Mouse (Mus musculus) hindbrain, embryonic 12.5 days (tissue): ENCODE data around the gene Borcs5. TPM values are rescaled to one million over a fixed set of nuclear protein-coding genes. Genes with fewer than 3 reads are reported as not detected.
A peak's percentile ranks its signal among the peaks of the same experiment; 100 is the strongest.

ENCODE experiments used
- ATAC-seq: fragments of 200-750 bp; cut with Nextera tagmentation; 2 replicates; pipeline ENCODE4 v1.8.0; 2017; ENCODE audit warnings: moderate TSS enrichment; ENCODE audit not compliant: low FRiP score
- H3K27ac ChIP-seq: fragments of 300-500 bp; sonication (generic); 2 replicates; pipeline ENCODE4 v1.5.1; 2016; ENCODE audit warnings: mild to moderate bottlenecking
- H3K27me3 ChIP-seq: fragments of 300-500 bp; sonication (generic); 2 replicates; pipeline ENCODE4 v1.6.1; 2016; ENCODE audit warnings: mild to moderate bottlenecking
- H3K36me3 ChIP-seq: fragments of 300-500 bp; sonication (generic); 2 replicates; pipeline ENCODE4 v1.6.1; 2016; ENCODE audit warnings: mild to moderate bottlenecking
- H3K4me1 ChIP-seq: fragments of 300-500 bp; sonication (generic); 2 replicates; pipeline ENCODE4 v1.6.1; 2016
- H3K4me2 ChIP-seq: fragments of 300-500 bp; sonication (generic); replicated peaks from 2 replicates; pipeline ENCODE4 v1.6.1; 2016; ENCODE audit warnings: mild to moderate bottlenecking
- H3K4me3 ChIP-seq: fragments of 300-500 bp; sonication (generic); 2 replicates; pipeline ENCODE4 v1.5.1; 2016; ENCODE audit warnings: mild to moderate bottlenecking
- H3K9ac ChIP-seq: fragments of 300-500 bp; sonication (generic); 2 replicates; pipeline ENCODE4 v1.6.1; 2016; ENCODE audit warnings: mild to moderate bottlenecking, moderate library complexity
- H3K9me3 ChIP-seq: fragments of 300-500 bp; sonication (generic); replicated peaks from 2 replicates; pipeline ENCODE4 v1.6.1; 2016; ENCODE audit warnings: mild to moderate bottlenecking
- WGBS: fragments of 180-500 bp; shearing (Covaris S2); methylation state at CpG from one replicate; pipeline ENCODE4 v1.1.7; 2016; 5-methylcytosine and 5-hydroxymethylcytosine counted together
- polyA plus RNA-seq: library from polyadenylated mRNA; unstranded; fragments of >200 nt; fragmentation: Nextera tagmentation; extraction: Ambion mirVana; gene quantifications from 2 replicates; pipeline ENCODE4 v1.2.1, GENCODE M21; 2016

Gene Borcs5
- polyA plus RNA-seq, 1 experiment from 2014 or later: 37.8 TPM

DNA sequence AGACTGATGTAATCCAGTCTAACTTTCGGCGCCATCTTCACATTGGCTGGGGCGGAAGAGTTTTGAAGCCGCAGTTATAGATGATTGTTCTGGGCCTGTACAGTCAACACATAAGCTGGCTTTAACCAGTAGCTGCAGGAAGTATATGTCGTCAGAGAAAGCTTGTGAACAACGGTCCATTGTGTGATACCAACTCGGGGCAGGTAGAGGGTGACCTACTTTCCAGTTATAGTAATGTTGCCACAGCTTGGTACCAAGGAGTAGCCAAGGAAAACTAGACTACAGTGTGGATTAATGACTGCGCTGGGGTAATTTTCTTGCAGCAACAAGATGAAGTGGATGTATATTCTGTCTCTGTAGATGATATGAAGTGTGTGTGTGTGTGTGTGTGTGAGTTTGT lies 5.8 kb upstream of the Borcs5 start:
- Histone ChIP-seq H3K4me1 (peaks cover 10% of the 10 kb centered on the region), H3K9ac (no peak overlapping the region), H3K27ac (no peak overlapping the region), H3K9me3 (no peaks in the 10 kb centered on the region), H3K27me3 (peaks cover 31% of the 10 kb centered on the region), H3K4me3 (no peak overlapping the region), H3K4me2 (no peak overlapping the region), H3K36me3 (no peaks in the 10 kb centered on the region)
- no peak for ATAC-seq
- 85% methylated on average over 8 of the region's 8 CpGs for WGBS

GRCm38 (mm10) chr6:134636476-134636875 lies 2.8 kb upstream of the Borcs5 start:
- WGBS: 55% methylated on average over 4 of the region's 4 CpGs
- Histone ChIP-seq H3K36me3 (no peaks in the 10 kb centered on the region), H3K27me3 (peaks cover 21% of the 10 kb centered on the region), H3K27ac (no peak overlapping the region), H3K9ac (no peak overlapping the region), H3K4me3 (no peak overlapping the region), H3K4me2 (no peak overlapping the region), H3K4me1 (peaks cover 13% of the 10 kb centered on the region), H3K9me3 (no peaks in the 10 kb centered on the region)
- no peak for ATAC-seq

- Histone ChIP-seq H3K4me1 (peaks cover 6% of the 10 kb centered on the region; the same call in 1 of the 2 replicates), H3K27ac (no peak overlapping the region), H3K9ac (no peak overlapping the region), H3K4me3 (no peak overlapping the region), H3K9me3 (no peaks in the 10 kb centered on the region), H3K4me2 (no peak overlapping the region), H3K36me3 (no peaks in the 10 kb centered on the region), H3K27me3 (no peaks in the 10 kb centered on the region)
- WGBS: 81% methylated on average over 1 of the region's 1 CpGs
- ATAC-seq: no peak
These were observed 590 bp downstream of the Borcs5 start for GRCm38 (mm10) chr6:134639900-134640299.

GRCm38 (mm10) chr6:134640485-134641475 lies 1.5 kb downstream of the Borcs5 start:
- H3K36me3 ChIP-seq: peaks cover 8% of the 10 kb centered on the region
- peaks cover 6% of the 10 kb centered on the region; the same call in 1 of the 2 replicates for H3K4me1 ChIP-seq
- H3K9ac ChIP-seq: peak overlapping the region; percentile 92
- WGBS: 1% methylated on average over 65 of the region's 65 CpGs
- no peaks in the 10 kb centered on the region for H3K9me3 ChIP-seq
- peak overlapping the region; percentile 89 for H3K4me3 ChIP-seq
- peak; percentile 99 for ATAC-seq
- peak overlapping the region; percentile 88 for H3K27ac ChIP-seq
- no peaks in the 10 kb centered on the region for H3K27me3 ChIP-seq
- peak overlapping the region; percentile 69 for H3K4me2 ChIP-seq

GRCm38 (mm10) chr6:134641738-134642446 lies 2.6 kb downstream of the Borcs5 start:
- WGBS: 80% methylated on average over 9 of the region's 9 CpGs
- ATAC-seq: no peak
- H3K27me3 ChIP-seq: no peaks in the 10 kb centered on the region
- H3K4me1 ChIP-seq: peaks cover 6% of the 10 kb centered on the region; the same call in 1 of the 2 replicates
- H3K9me3 ChIP-seq: no peaks in the 10 kb centered on the region
- peak overlapping the region; percentile 69 for H3K4me2 ChIP-seq
- peak overlapping the region; percentile 89 for H3K4me3 ChIP-seq
- H3K9ac ChIP-seq: peak overlapping the region; percentile 92; the same call in 1 of the 2 replicates
- no peak overlapping the region for H3K27ac ChIP-seq
- peaks cover 10% of the 10 kb centered on the region for H3K36me3 ChIP-seq

DNA sequence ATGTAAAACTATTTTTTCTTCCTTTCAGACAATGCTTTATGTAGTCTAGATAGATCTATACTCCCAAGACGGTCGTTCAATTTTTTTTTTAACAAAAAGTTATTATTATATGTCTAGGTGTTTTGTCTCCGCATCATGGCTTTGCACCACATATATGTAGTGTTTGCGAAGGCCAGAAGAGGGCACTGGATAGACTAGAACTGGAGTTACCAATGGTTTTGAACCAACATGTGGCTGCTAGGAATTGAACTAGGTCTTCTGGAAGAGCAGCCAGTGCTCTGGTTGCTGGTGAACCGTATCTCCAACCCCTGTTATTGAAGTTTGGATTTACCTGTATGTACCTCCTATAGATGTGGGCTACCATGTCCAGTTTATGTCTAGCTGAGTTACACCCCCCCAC lies 4.0 kb downstream of the Borcs5 start:
- Histone ChIP-seq H3K4me3 (no peak overlapping the region), H3K4me2 (no peak overlapping the region), H3K36me3 (peaks cover 10% of the 10 kb centered on the region), H3K27ac (no peak overlapping the region), H3K4me1 (peaks cover 15% of the 10 kb centered on the region), H3K9me3 (no peaks in the 10 kb centered on the region), H3K27me3 (no peaks in the 10 kb centered on the region), H3K9ac (no peak overlapping the region)
- ATAC-seq: no peak
- 90% methylated on average over 5 of the region's 5 CpGs for WGBS

- H3K27ac ChIP-seq: no peak overlapping the region
- H3K4me3 ChIP-seq: no peak overlapping the region
- H3K4me1 ChIP-seq: peaks cover 14% of the 10 kb centered on the region
- ATAC-seq: no peak
- WGBS: 94% methylated on average over 6 of the region's 6 CpGs
- H3K4me2 ChIP-seq: no peak overlapping the region
- peaks cover 10% of the 10 kb centered on the region for H3K36me3 ChIP-seq
- no peaks in the 10 kb centered on the region for H3K27me3 ChIP-seq
- H3K9ac ChIP-seq: no peak overlapping the region
- H3K9me3 ChIP-seq: no peaks in the 10 kb centered on the region
These were observed 7.5 kb downstream of the Borcs5 start for GRCm38 (mm10) chr6:134646835-134647234.

DNA sequence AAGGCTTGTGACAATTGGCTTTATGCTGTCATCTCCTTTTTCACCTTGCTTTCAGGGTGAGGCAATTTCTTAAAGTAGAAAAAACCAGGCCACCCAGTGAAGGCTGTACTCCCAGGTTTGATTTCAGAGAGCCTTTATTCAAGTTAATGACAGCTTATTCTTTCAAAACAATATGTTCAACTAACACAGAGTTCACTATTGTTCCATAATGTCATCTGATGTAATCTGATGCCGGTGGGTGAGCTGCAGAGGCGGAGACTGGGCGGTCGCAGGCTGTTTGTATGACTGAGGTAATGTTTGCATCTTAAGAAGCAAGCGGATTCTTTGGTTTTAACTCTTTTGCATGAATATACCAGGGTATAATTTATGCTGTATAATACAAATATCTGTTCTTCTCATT lies 8.3 kb downstream of the Borcs5 start:
- Histone ChIP-seq H3K4me3 (no peak overlapping the region), H3K9ac (no peak overlapping the region), H3K4me1 (peaks cover 14% of the 10 kb centered on the region), H3K36me3 (peaks cover 10% of the 10 kb centered on the region), H3K27ac (peak overlapping the region; percentile 40; the same call in 1 of the 2 replicates), H3K4me2 (no peak overlapping the region), H3K9me3 (no peaks in the 10 kb centered on the region), H3K27me3 (no peaks in the 10 kb centered on the region)
- ATAC-seq: no peak
- 16% methylated on average over 5 of the region's 5 CpGs for WGBS

- WGBS: 57% methylated on average over 5 of the region's 5 CpGs
- no peak overlapping the region for H3K9ac ChIP-seq
- H3K27me3 ChIP-seq: no peaks in the 10 kb centered on the region
- H3K27ac ChIP-seq: no peak overlapping the region
- no peaks in the 10 kb centered on the region for H3K9me3 ChIP-seq
- no peak overlapping the region for H3K4me2 ChIP-seq
- ATAC-seq: no peak
- H3K4me1 ChIP-seq: peaks cover 14% of the 10 kb centered on the region
- H3K36me3 ChIP-seq: peaks cover 10% of the 10 kb centered on the region
- H3K4me3 ChIP-seq: no peak overlapping the region
These were observed 9.0 kb downstream of the Borcs5 start for GRCm38 (mm10) chr6:134648356-134648755.

- no peaks in the 10 kb centered on the region for H3K27me3 ChIP-seq
- WGBS: 72% methylated on average over 4 of the region's 4 CpGs
- H3K4me2 ChIP-seq: no peak overlapping the region
- ATAC-seq: no peak
- no peaks in the 10 kb centered on the region for H3K9me3 ChIP-seq
- no peak overlapping the region for H3K27ac ChIP-seq
- H3K36me3 ChIP-seq: no peaks in the 10 kb centered on the region
- H3K4me1 ChIP-seq: no peaks in the 10 kb centered on the region
- H3K4me3 ChIP-seq: no peak overlapping the region
- no peak overlapping the region for H3K9ac ChIP-seq
These were observed 17.2 kb downstream of the Borcs5 start for GRCm38 (mm10) chr6:134656527-134656926.

GRCm38 (mm10) chr6:134659108-134659958 lies 20.0 kb downstream of the Borcs5 start:
- ATAC-seq: peak; percentile 88
- no peak overlapping the region for H3K4me3 ChIP-seq
- H3K4me2 ChIP-seq: no peak overlapping the region
- H3K4me1 ChIP-seq: no peaks in the 10 kb centered on the region
- H3K27ac ChIP-seq: no peak overlapping the region
- no peaks in the 10 kb centered on the region for H3K36me3 ChIP-seq
- no peaks in the 10 kb centered on the region for H3K9me3 ChIP-seq
- 23% methylated on average over 9 of the region's 9 CpGs for WGBS
- H3K9ac ChIP-seq: no peak overlapping the region
- H3K27me3 ChIP-seq: no peaks in the 10 kb centered on the region
